In the genomic region with DNA sequence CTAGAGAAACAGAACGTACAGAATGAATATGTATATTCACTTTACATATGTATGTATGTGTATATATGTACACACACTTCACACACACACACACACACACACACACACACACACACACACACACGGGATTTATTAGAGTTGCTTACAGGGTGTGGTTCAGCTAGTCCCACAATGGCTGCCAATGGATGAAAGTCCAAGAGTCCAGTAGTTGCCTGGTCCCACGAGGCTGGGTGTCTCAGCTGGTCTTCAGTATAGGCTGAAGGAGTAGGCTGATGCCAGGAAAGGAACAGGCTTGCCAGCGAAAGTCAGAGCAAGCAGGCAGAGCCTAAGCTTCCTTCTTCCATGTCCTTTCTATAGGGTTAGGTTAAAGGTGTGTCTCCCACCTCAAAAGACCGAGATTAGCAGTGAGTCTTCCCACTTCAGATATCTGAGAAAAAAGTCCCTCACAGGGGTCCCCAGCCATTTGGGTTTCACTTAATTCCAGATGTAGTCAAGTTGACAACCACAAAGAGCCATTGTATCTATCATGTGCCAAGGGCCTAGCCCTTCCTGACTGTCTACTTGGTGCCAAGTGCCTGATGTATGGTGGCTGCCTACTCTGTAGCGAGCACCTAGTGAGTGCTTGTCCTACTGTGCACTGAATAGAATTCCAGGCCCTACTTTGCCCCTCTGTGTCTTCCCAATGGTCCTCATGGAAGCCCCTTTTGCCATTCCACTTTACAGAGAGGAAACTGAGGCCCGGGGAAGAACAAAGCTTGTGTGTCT, we compare ENCODE assay signal across 20 mouse cellular contexts. TPM values are rescaled to one million over a fixed set of nuclear protein-coding genes. Genes with fewer than 3 reads are reported as not detected.
DNase-seq lines count a peak whose midpoint lies in the region; ATAC-seq and TF ChIP-seq lines count a peak whose summit lies in the region.
"Had no signal": no experiment of that assay in that cellular context is flagged by ENCODE, and none has a peak within 500 bp of the region (broad histone marks: within the 10 kb centered on the region; RNA-seq: fewer than 3 reads in every experiment).

No protein-coding gene starts in this region.

- no peak for TF ChIP-seq CTCF in intestine, postnatal 0 days (IDR thresholded peaks at IDR 0.05; ENCODE audit: low read depth)

- H3K4me2 ChIP-seq in forebrain, embryonic 15.5 days (replicated peaks), result no peak overlapping the region
- H3K4me2 ChIP-seq in intestine, postnatal 0 days (replicated peaks; ENCODE audit: low read depth), result no peak overlapping the region
- H3K4me2 ChIP-seq: embryonic facial prominence, embryonic 12.5 days; forebrain, embryonic 13.5 days; heart, embryonic 13.5 days had no signal

- 0 out of 2 replicates have a peak overlapping the region, but pooled peaks have one; percentile 8 for H3K27ac ChIP-seq in forebrain, embryonic 10.5 days
- H3K27ac ChIP-seq in forebrain, embryonic 15.5 days (replicated peaks), result no peak overlapping the region
- no peak overlapping the region for H3K27ac ChIP-seq in intestine, postnatal 0 days (ENCODE audit: low read depth, low read length)
- H3K27ac ChIP-seq: embryonic facial prominence, embryonic 12.5 days; forebrain, embryonic 13.5 days; heart, embryonic 13.5 days had no signal

- no peaks in the 10 kb centered on the region for H3K9me3 ChIP-seq in forebrain, embryonic 10.5 days
- H3K9me3 ChIP-seq in forebrain, embryonic 15.5 days, result no peaks in the 10 kb centered on the region
- no peaks in the 10 kb centered on the region for H3K9me3 ChIP-seq in intestine, postnatal 0 days (ENCODE audit: control insufficient read depth)
- H3K9me3 ChIP-seq: embryonic facial prominence, embryonic 12.5 days; forebrain, embryonic 13.5 days had no signal

- no peak for DNase-seq in forebrain, embryonic 10.5 days (ENCODE audit: extremely low spot score, low spot score)
- peak; percentile 21 to 42 for DNase-seq in kidney, postnatal 36 days
- no peak for DNase-seq in kidney, adult 18-20 months
- DNase-seq in cerebellum, postnatal 4 days (ENCODE audit: low spot score in 2 of 2), result no peak
- DNase-seq in right cerebral cortex, postnatal 4 days, result no peak
- no peak for DNase-seq in MN1 (ENCODE audit: low spot score)
- DNase-seq: adrenal gland, postnatal 10 days; B cell, adult 2 months; cerebellum, adult 11 months; cerebellum, adult 8-10 months; gastrocnemius, postnatal 36 days; heart, adult 11 months; heart, postnatal 36 days had no signal

- peaks cover 3% of the 10 kb centered on the region; the same call in 1 of the 2 replicates for H3K4me1 ChIP-seq in forebrain, embryonic 10.5 days
- 0 out of 2 replicates have a peak, but pooled peaks cover 2% of the 10 kb centered on the region for H3K4me1 ChIP-seq in forebrain, embryonic 15.5 days
- 0 out of 2 replicates have a peak, but pooled peaks cover 4% of the 10 kb centered on the region for H3K4me1 ChIP-seq in intestine, postnatal 0 days (replicated peaks; ENCODE audit: control insufficient read depth, insufficient read depth, low read length)
- H3K4me1 ChIP-seq: embryonic facial prominence, embryonic 12.5 days had no signal

- H3K27me3 ChIP-seq in forebrain, embryonic 10.5 days (ENCODE audit: poor library complexity, severe bottlenecking), result no peaks in the 10 kb centered on the region
- H3K27me3 ChIP-seq in forebrain, embryonic 15.5 days, result no peaks in the 10 kb centered on the region
- no peaks in the 10 kb centered on the region for H3K27me3 ChIP-seq in intestine, postnatal 0 days (replicated peaks; ENCODE audit: control insufficient read depth, insufficient read depth, low read length)
- H3K27me3 ChIP-seq: embryonic facial prominence, embryonic 12.5 days; forebrain, embryonic 13.5 days; heart, embryonic 13.5 days had no signal

- 90% methylated on average over 7 of the region's 7 CpGs for WGBS in forebrain, embryonic 10.5 days
- WGBS in forebrain, embryonic 15.5 days, result 84% methylated on average over 7 of the region's 7 CpGs
- 67% methylated on average over 7 of the region's 7 CpGs for WGBS in intestine, postnatal 0 days

- no peak overlapping the region for H3K4me3 ChIP-seq in forebrain, embryonic 10.5 days
- no peak overlapping the region for H3K4me3 ChIP-seq in forebrain, embryonic 15.5 days
- H3K4me3 ChIP-seq in intestine, postnatal 0 days (ENCODE audit: low read depth, low read length), result no peak overlapping the region
- H3K4me3 ChIP-seq: embryonic facial prominence, embryonic 12.5 days; forebrain, embryonic 13.5 days; heart, embryonic 13.5 days had no signal

- no peaks in the 10 kb centered on the region for H3K36me3 ChIP-seq in forebrain, embryonic 10.5 days (replicated peaks)
- no peaks in the 10 kb centered on the region for H3K36me3 ChIP-seq in forebrain, embryonic 15.5 days
- H3K36me3 ChIP-seq in intestine, postnatal 0 days (ENCODE audit: control insufficient read depth, insufficient read depth), result no peaks in the 10 kb centered on the region
- H3K36me3 ChIP-seq: embryonic facial prominence, embryonic 12.5 days; heart, embryonic 13.5 days had no signal

- no peak for ATAC-seq in forebrain, embryonic 15.5 days (replicated peaks)
- peak; percentile 76 for ATAC-seq in intestine, postnatal 0 days
- ATAC-seq: CD4-positive, CD25-positive, alpha-beta regulatory T cell, adult 4 months; forebrain, embryonic 13.5 days; hindbrain, embryonic 16.5 days had no signal

- H3K9ac ChIP-seq in forebrain, embryonic 15.5 days (replicated peaks), result no peak overlapping the region
- H3K9ac ChIP-seq in intestine, postnatal 0 days (ENCODE audit: low read depth, low read length), result no peak overlapping the region
- H3K9ac ChIP-seq: embryonic facial prominence, embryonic 12.5 days; forebrain, embryonic 13.5 days; heart, embryonic 13.5 days had no signal

RNA-seq across cellular contexts. Expression of a gene that starts 33.6 kb away (rescaled TPM):
- 21.5 and 22.7 TPM in 2 replicates for polyA plus RNA-seq in forebrain, embryonic 10.5 days (2016; fragmentation: Nextera tagmentation; extraction: Ambion mirVana)
- polyA plus RNA-seq in forebrain, embryonic 15.5 days (2015; fragmentation: Nextera tagmentation; extraction: Ambion mirVana), result 45.9 and 48.3 TPM in 2 replicates
- polyA plus RNA-seq in intestine, postnatal 0 days (2015; fragmentation: Nextera tagmentation; extraction: Ambion mirVana), result 9.9 and 11.7 TPM in 2 replicates

RNA-seq across cellular contexts. Expression of a gene that starts 44.1 kb away (rescaled TPM):
- 24.2 and 25.1 TPM in 2 replicates for polyA plus RNA-seq in forebrain, embryonic 10.5 days (2016; fragmentation: Nextera tagmentation; extraction: Ambion mirVana)
- polyA plus RNA-seq in forebrain, embryonic 15.5 days (2015; fragmentation: Nextera tagmentation; extraction: Ambion mirVana), result 32.6 and 34.2 TPM in 2 replicates
- 5.6 and 6.2 TPM in 2 replicates for polyA plus RNA-seq in intestine, postnatal 0 days (2015; fragmentation: Nextera tagmentation; extraction: Ambion mirVana)

RNA-seq across cellular contexts. Expression of a gene that starts 55.5 kb away (rescaled TPM):
- 12,867 and 12,868 TPM in 2 replicates for polyA plus RNA-seq in forebrain, embryonic 10.5 days (2016; fragmentation: Nextera tagmentation; extraction: Ambion mirVana)
- polyA plus RNA-seq in forebrain, embryonic 15.5 days (2015; fragmentation: Nextera tagmentation; extraction: Ambion mirVana), result 16,767 and 16,970 TPM in 2 replicates
- 22,808 and 23,070 TPM in 2 replicates for polyA plus RNA-seq in intestine, postnatal 0 days (2015; fragmentation: Nextera tagmentation; extraction: Ambion mirVana)

Comparison
In these comparisons a context has a peak if more than half of its experiments do, and no peak if none do; other contexts are left out.
1. DNase-seq: peak in kidney, postnatal 36 days (2 of 2); none in forebrain, embryonic 10.5 days (single experiment), kidney, adult 18-20 months (single experiment), cerebellum, postnatal 4 days (0 of 2), right cerebral cortex, postnatal 4 days (single experiment) and MN1 (single experiment).